Mouse (Mus musculus) stomach, adult 2 months (tissue): ENCODE results near the gene Ccl11. TPM values are rescaled to one million over a fixed set of nuclear protein-coding genes. Genes with fewer than 3 reads are reported as not detected.

Source experiments
- polyA plus RNA-seq: library from polyadenylated mRNA; depleted of rRNA; stranded (reverse); fragments of >200 nt; gene quantifications from 2 replicates; pipeline ENCODE4 v1.2.3, GENCODE M21; 2012; rRNA removed

The Ccl11 gene
- 11.5 and 17.6 TPM in 2 replicates for polyA plus RNA-seq

GRCm38 (mm10) chr11:82057646-82058045 lies at the start of gene Ccl11:
Gene Ccl11 (plus strand): TSS chr11:82057823.

GRCm38 (mm10) chr11:82035356-82035755 lies 22.3 kb upstream of the Ccl11 start, which contains the start of gene Ccl2:
Gene Ccl2 (plus strand): TSS chr11:82035571.

GRCm38 (mm10) chr11:82038535-82038934 lies 19.1 kb upstream of the Ccl11 start, which contains the start of gene Gm17268:
Gene Gm17268 (minus strand): TSS chr11:82038562.

GRCm38 (mm10) chr11:82045471-82045870 lies 12.2 kb upstream of the Ccl11 start, which contains the start of gene Ccl7:
Gene Ccl7 (plus strand): TSS chr11:82045712.

GRCm38 (mm10) chr11:82101529-82101928 lies 43.9 kb downstream of the Ccl11 start, which contains the start of gene Ccl12:
Gene Ccl12 (plus strand): TSS chr11:82101845.

Other genes starting within 250 kb of the Ccl11 start
- not detected in 2 replicates for gene 5530401A14Rik, start 197.2 kb upstream of the Ccl11 start, polyA plus RNA-seq
- gene Asic2, start 89.4 kb upstream of the Ccl11 start, polyA plus RNA-seq: 0.31 and 0.86 TPM in 2 replicates
- gene Ccl2, start 22.3 kb upstream of the Ccl11 start, polyA plus RNA-seq: 5.8 and 7.7 TPM in 2 replicates
- not detected in 2 replicates for gene Gm17268, start 19.3 kb upstream of the Ccl11 start, polyA plus RNA-seq
- gene Ccl7, start 12.1 kb upstream of the Ccl11 start, polyA plus RNA-seq: 0.79 and 1.1 TPM in 2 replicates
- 0.95 and 1.2 TPM in 2 replicates for gene Ccl12, start 44.0 kb downstream of the Ccl11 start, polyA plus RNA-seq
- gene Ccl8, start 57.4 kb downstream of the Ccl11 start, polyA plus RNA-seq: 2.2 and 7.2 TPM in 2 replicates
- not detected in 2 replicates for gene Ccl1, start 247.9 kb downstream of the Ccl11 start, polyA plus RNA-seq